Mouse (Mus musculus) liver, embryonic 13.5 days (tissue): Measurements from ENCODE around the gene 2210016F16Rik. TPM values are rescaled to one million over a fixed set of nuclear protein-coding genes. Genes with fewer than 3 reads are reported as not detected.

ENCODE experiments used
- ATAC-seq: fragments of 200-750 bp; cut with Nextera tagmentation; 2 replicates; pipeline ENCODE4 v1.8.0; 2017; ENCODE audit warnings: low read depth, mild to moderate bottlenecking, moderate number of reproducible peaks, moderate library complexity
- DNase-seq: peaks from one replicate; pipeline ENCODE4 v3.0.0; 2022
- H3K27ac ChIP-seq: fragments of 300-500 bp; sonication (generic); 2 replicates; pipeline ENCODE4 v1.5.1; 2015; ENCODE audit warnings: moderate library complexity, mild to moderate bottlenecking, inconsistent platforms
- H3K27me3 ChIP-seq: fragments of 300-500 bp; sonication (generic); 2 replicates; pipeline ENCODE4 v1.6.1; 2015; ENCODE audit warnings: mild to moderate bottlenecking, inconsistent platforms
- H3K36me3 ChIP-seq: fragments of 300-500 bp; sonication (generic); 2 replicates; pipeline ENCODE4 v1.6.1; 2015; ENCODE audit warnings: mild to moderate bottlenecking, inconsistent platforms
- H3K4me1 ChIP-seq: fragments of 300-500 bp; sonication (generic); replicated peaks from 2 replicates; pipeline ENCODE4 v1.6.1; 2015; ENCODE audit warnings: inconsistent platforms
- H3K4me2 ChIP-seq: fragments of 300-500 bp; sonication (generic); 2 replicates; pipeline ENCODE4 v1.6.1; 2015; ENCODE audit warnings: inconsistent platforms, mild to moderate bottlenecking, moderate library complexity
- H3K4me3 ChIP-seq: fragments of 300-500 bp; sonication (generic); replicated peaks from 2 replicates; pipeline ENCODE4 v1.5.1; 2015; ENCODE audit warnings: mild to moderate bottlenecking, inconsistent platforms
- H3K9ac ChIP-seq: fragments of 300-500 bp; sonication (generic); 2 replicates; pipeline ENCODE4 v1.6.1; 2015; ENCODE audit warnings: mild to moderate bottlenecking, inconsistent platforms
- H3K9me3 ChIP-seq: fragments of 300-500 bp; sonication (generic); replicated peaks from 2 replicates; pipeline ENCODE4 v1.6.1; 2016; ENCODE audit warnings: inconsistent platforms
- WGBS: fragments of 180-500 bp; shearing (Covaris S2); methylation state at CpG from one replicate; pipeline ENCODE4 v1.1.7; 2015; ENCODE audit not compliant: insufficient replicate concordance; 5-methylcytosine and 5-hydroxymethylcytosine counted together
- microRNA counts: library from miRNA; unstranded; fragments of <30 nt; microRNA quantifications from one replicate; lab custom pipeline; 2016
- microRNA-seq: library from miRNA; unstranded; fragments of <30 nt; microRNA quantifications from one replicate; pipeline ENCODE4, GENCODE M21; 2016
- polyA plus RNA-seq: library from polyadenylated mRNA; unstranded; fragments of >200 nt; fragmentation: Nextera tagmentation; extraction: Ambion mirVana; gene quantifications from 2 replicates; pipeline ENCODE4 v1.2.1, GENCODE M21; 2015

Gene 2210016F16Rik
- polyA plus RNA-seq, 1 experiment from 2014 or later, result 24.6 TPM

DNA sequence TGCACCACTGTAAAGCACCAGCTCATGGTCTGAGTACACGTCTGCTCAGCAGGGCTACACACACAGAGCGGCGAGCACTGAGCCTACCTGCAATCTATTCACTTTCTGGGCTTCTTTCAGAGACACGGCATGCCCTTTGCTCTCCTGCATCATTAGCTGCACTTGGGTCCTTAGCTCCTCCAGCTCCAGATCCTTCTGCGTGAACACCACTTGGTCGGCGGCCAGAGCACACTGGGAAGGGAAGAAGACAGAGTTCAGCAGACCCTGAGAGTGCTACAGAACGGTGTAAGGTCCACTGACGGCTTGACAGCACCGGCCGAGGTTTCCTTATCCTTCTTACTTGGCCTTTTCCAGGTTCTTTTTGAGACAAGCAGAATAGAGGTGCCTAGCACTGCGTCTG is 47.6 kb downstream of the 2210016F16Rik start:
- Histone ChIP-seq H3K27ac (no peak overlapping the region), H3K9ac (no peak overlapping the region), H3K27me3 (no peaks in the 10 kb centered on the region), H3K4me3 (no peak overlapping the region), H3K4me2 (no peak overlapping the region), H3K36me3 (no peaks in the 10 kb centered on the region), H3K9me3 (no peaks in the 10 kb centered on the region), H3K4me1 (no peaks in the 10 kb centered on the region)
- DNase-seq (no peak), ATAC-seq (no peak)
- WGBS, result 71% methylated on average over 12 of the region's 12 CpGs

DNA sequence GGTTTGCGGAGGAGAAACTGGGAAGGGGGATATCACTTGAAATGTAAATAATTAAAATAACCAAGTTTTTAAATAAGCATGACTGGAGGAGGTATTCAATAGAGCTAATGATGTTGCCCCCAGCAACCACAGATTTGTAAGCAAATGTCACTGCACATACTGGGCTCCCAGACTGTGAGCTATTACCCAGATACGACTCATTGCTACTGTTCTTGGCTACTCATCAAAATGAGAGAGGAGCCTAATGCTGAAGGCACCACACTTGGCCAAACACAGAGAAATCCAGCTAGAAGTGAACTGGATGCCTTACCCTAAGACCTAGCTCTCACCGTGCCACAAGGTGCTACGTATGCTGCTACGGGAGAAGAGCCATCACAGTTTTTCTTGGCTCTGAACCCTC is 50.9 kb downstream of the 2210016F16Rik start:
- DNase-seq, result no peak
- H3K9me3 ChIP-seq, result no peaks in the 10 kb centered on the region
- no peak overlapping the region for H3K4me2 ChIP-seq
- no peaks in the 10 kb centered on the region for H3K36me3 ChIP-seq
- H3K27ac ChIP-seq, result no peak overlapping the region
- no peak overlapping the region for H3K9ac ChIP-seq
- WGBS, result 81% methylated on average over 5 of the region's 5 CpGs
- ATAC-seq, result no peak
- no peaks in the 10 kb centered on the region for H3K27me3 ChIP-seq
- no peak overlapping the region for H3K4me3 ChIP-seq
- H3K4me1 ChIP-seq, result no peaks in the 10 kb centered on the region

MicroRNA genes within 50 kb of the gene (microRNA counts, 519-probe panel; counts per million panel counts)
- microRNA mmu-miR-7a (lab: Ali Mortazavi, UCI), result 4,191 counts per million, percentile 34 among the panel's probes with 10 or more counts

Small RNAs within 50 kb of the gene (microRNA-seq; reads per million reads assigned to microRNA genes)
- 338 reads per million, percentile 65 among the genes with 10 or more reads in this experiment for gene Mir7-1

Other genes starting within 250 kb of the 2210016F16Rik start
- gene Idnk, start 227.6 kb downstream of the 2210016F16Rik start, polyA plus RNA-seq, result 21.8 and 26.3 TPM in 2 replicates
- 46.0 and 57.4 TPM in 2 replicates for gene Ubqln1, start 169.6 kb downstream of the 2210016F16Rik start, polyA plus RNA-seq
- gene Gkap1, start 109.5 kb downstream of the 2210016F16Rik start, polyA plus RNA-seq, result 4.6 and 6.0 TPM in 2 replicates
- 0.05 and 0.12 TPM in 2 replicates for gene Kif27, start 26.1 kb downstream of the 2210016F16Rik start, polyA plus RNA-seq
- gene Rmi1, start 17.0 kb upstream of the 2210016F16Rik start, polyA plus RNA-seq, result 14.9 and 20.6 TPM in 2 replicates
- 751 and 991 TPM in 2 replicates for gene Hnrnpk, start 18.1 kb upstream of the 2210016F16Rik start, polyA plus RNA-seq
- gene Slc28a3, start 225.7 kb upstream of the 2210016F16Rik start, polyA plus RNA-seq, result not detected in 2 replicates